Mouse (Mus musculus) cerebellum, postnatal 25 days (tissue): ENCODE measurements around the gene Atp6ap1l.
"Not testable (repeated sequence)": the region's sequence is repeated elsewhere in the genome, so short reads cannot be mapped to it uniquely, and the experiment has no call there.

Experiments used
- DNase-seq, 2 experiments: peaks; one replicate each; pipeline ENCODE4 v3.0.0; 2021; ENCODE audit warnings: mixed read lengths in 2 of 2

Atp6ap1l gene

GRCm38 (mm10) chr13:90905176-90905575, at the start of gene Atp6ap1l:
TSS of gene Atp6ap1l (minus strand) at chr13:90905355.
- no peak for DNase-seq

- no peak for DNase-seq
These were observed 34.4 kb upstream of the Atp6ap1l start for GRCm38 (mm10) chr13:90939600-90939999.

- no peak for DNase-seq
These were observed 34.0 kb upstream of the Atp6ap1l start for GRCm38 (mm10) chr13:90939192-90939591.

- DNase-seq = no peak
These were observed 30.7 kb upstream of the Atp6ap1l start for GRCm38 (mm10) chr13:90935852-90936251.

- DNase-seq = no peak
These were observed 28.1 kb upstream of the Atp6ap1l start for GRCm38 (mm10) chr13:90933256-90933655.

- DNase-seq = peak; percentile 56 to 81
These were observed 24.7 kb upstream of the Atp6ap1l start for GRCm38 (mm10) chr13:90929847-90930246.

- not testable (repeated sequence) for DNase-seq
These were observed 23.1 kb upstream of the Atp6ap1l start for GRCm38 (mm10) chr13:90928266-90928665.

GRCm38 (mm10) chr13:90926938-90927633, 21.9 kb upstream of the Atp6ap1l start:
- DNase-seq = no peak

GRCm38 (mm10) chr13:90926125-90926765, 21.1 kb upstream of the Atp6ap1l start:
- no peak for DNase-seq

GRCm38 (mm10) chr13:90925191-90925590, 20.0 kb upstream of the Atp6ap1l start:
- DNase-seq = no peak

GRCm38 (mm10) chr13:90924072-90924471, 18.9 kb upstream of the Atp6ap1l start:
- no peak for DNase-seq

- not testable (repeated sequence) for DNase-seq
These were observed 18.5 kb upstream of the Atp6ap1l start for GRCm38 (mm10) chr13:90923617-90924016.

GRCm38 (mm10) chr13:90922751-90923612, 17.8 kb upstream of the Atp6ap1l start, which contains the start of gene Rps23:
TSS of gene Rps23 (plus strand) at chr13:90922958.
- DNase-seq = peak; percentile 89 to 93

GRCm38 (mm10) chr13:90914721-90915120, 9.6 kb upstream of the Atp6ap1l start:
- no peak for DNase-seq

- DNase-seq = no peak
These were observed 8.6 kb upstream of the Atp6ap1l start for GRCm38 (mm10) chr13:90913675-90914192.

- DNase-seq = no peak
These were observed 7.9 kb upstream of the Atp6ap1l start for GRCm38 (mm10) chr13:90912760-90913674.

- no peak for DNase-seq
These were observed 2.2 kb upstream of the Atp6ap1l start for GRCm38 (mm10) chr13:90907376-90907775.

- no peak for DNase-seq
These were observed 8.3 kb downstream of the Atp6ap1l start for GRCm38 (mm10) chr13:90896821-90897220.

- peak; percentile 28 to 66 for DNase-seq
These were observed 9.1 kb downstream of the Atp6ap1l start for GRCm38 (mm10) chr13:90896098-90896497.

GRCm38 (mm10) chr13:90894819-90895218, 10.3 kb downstream of the Atp6ap1l start:
- DNase-seq = no peak

- no peak for DNase-seq
These were observed 15.0 kb downstream of the Atp6ap1l start for GRCm38 (mm10) chr13:90890111-90890510.

GRCm38 (mm10) chr13:90886568-90886983, 18.6 kb downstream of the Atp6ap1l start:
- peak; percentile 66 to 78 for DNase-seq
